Mouse (Mus musculus): ENCODE data around the gene Col20a1. TPM values are rescaled to one million over a fixed set of nuclear protein-coding genes. Genes with fewer than 3 reads are reported as not detected.

Gene Col20a1
- polyA plus RNA-seq, 1 experiment, result 2.8 TPM

DNA sequence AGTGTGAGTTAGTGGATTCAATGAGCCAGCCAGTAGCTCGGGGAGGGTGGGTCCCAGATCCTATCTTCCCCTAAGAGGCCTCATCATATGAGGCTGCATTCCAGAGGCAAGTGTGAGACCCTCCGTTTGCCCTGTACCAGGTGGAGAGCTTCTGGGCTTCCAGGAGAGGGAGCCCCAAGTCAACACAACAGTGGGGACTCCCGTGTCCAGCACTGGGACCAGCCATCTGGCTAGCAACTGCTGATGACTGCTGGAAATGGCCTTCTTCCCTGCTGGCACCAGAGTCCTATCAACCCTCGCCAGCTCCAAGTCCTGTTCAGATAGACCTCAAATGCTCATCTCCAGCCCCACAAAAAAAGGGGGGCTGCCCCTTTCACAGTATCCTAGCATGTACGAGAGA, 46.1 kb downstream of the Col20a1 start:
- no peak overlapping the region for H3K4me3 ChIP-seq (ENCODE audit: insufficient read depth, low read length)
- TF ChIP-seq CTCF (IDR thresholded peaks at IDR 0.05; ENCODE audit: extremely low read depth, insufficient read depth, low read length) (peak; percentile 52), POLR2A (IDR thresholded peaks at IDR 0.05; ENCODE audit: extremely low read depth, insufficient read depth, low read length) (no peak)
- H3K27ac ChIP-seq (ENCODE audit: insufficient read depth, low read length), result no peak overlapping the region
- H3K4me1 ChIP-seq (ENCODE audit: control insufficient read depth, insufficient read depth, low read length), result peaks cover 2% of the 10 kb centered on the region

DNA sequence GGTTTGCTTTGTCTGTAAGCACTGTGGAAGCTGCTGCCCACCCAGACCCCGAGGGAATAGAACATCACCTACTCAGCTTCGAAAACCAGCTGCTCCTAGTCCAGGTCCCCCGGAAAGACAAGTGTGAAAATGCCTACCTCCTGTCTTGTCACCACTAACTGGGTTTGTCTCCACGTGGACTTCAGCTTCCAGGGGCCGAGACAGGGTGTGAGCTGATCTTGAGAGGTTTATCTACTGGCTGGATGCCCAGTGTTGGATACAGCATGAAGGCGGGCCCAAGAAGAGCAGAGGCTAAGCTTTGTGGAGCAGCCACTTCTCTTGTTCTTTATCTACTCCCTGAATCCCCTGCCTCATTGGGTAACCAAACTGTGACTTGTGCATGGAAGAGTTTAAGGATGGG, 47.0 kb downstream of the Col20a1 start:
- peaks cover 2% of the 10 kb centered on the region for H3K4me1 ChIP-seq (ENCODE audit: control insufficient read depth, insufficient read depth, low read length)
- H3K4me3 ChIP-seq (ENCODE audit: insufficient read depth, low read length), result no peak overlapping the region
- TF ChIP-seq CTCF (IDR thresholded peaks at IDR 0.05; ENCODE audit: extremely low read depth, insufficient read depth, low read length) (no peak), POLR2A (IDR thresholded peaks at IDR 0.05; ENCODE audit: extremely low read depth, insufficient read depth, low read length) (no peak)
- no peak overlapping the region for H3K27ac ChIP-seq (ENCODE audit: insufficient read depth, low read length)

DNA sequence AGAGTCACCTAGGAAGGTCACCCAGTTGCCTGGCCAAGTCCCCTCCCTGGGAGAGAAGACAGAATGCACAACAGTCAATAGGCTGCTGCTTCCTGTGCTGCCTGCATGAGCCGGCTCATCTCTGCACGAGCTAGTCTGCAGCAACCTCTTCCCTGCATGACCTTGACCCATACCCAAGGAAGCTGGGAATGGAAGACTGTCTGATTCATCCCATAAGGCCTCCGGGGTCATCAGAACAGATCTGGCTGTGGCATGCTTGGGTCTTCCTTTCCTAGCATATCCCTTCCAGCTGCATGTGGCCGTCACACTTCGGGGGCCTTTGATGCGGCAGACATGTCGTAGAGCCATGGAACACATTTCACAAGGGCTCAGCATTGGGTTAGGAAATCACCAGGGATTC, 48.9 kb downstream of the Col20a1 start:
- TF ChIP-seq POLR2A (IDR thresholded peaks at IDR 0.05; ENCODE audit: extremely low read depth, insufficient read depth, low read length) (no peak), CTCF (IDR thresholded peaks at IDR 0.05; ENCODE audit: extremely low read depth, insufficient read depth, low read length) (no peak)
- no peak overlapping the region for H3K4me3 ChIP-seq (ENCODE audit: insufficient read depth, low read length)
- H3K27ac ChIP-seq (ENCODE audit: insufficient read depth, low read length), result no peak overlapping the region
- peaks cover 2% of the 10 kb centered on the region for H3K4me1 ChIP-seq (ENCODE audit: control insufficient read depth, insufficient read depth, low read length)

DNA sequence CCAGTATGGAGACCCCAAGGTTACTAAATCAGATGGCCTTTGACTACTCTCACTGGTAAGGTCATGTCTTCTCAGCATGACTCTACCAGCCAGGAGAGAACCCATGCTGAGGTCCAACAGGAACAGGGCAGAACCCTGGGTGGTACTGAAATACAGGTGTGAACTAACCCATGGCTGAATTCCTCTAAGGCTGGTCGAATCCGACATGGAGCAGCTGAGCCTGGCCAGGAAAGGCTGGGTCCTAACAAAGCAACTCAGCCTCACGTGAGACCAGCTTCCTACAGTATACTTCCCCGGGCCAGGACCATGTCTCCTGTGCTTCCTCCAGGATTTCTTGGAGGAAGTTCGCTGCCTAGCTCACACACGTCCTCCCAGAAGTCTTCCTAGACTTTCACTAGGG, 50.2 kb downstream of the Col20a1 start:
- no peak overlapping the region for H3K27ac ChIP-seq (ENCODE audit: insufficient read depth, low read length)
- peaks cover 2% of the 10 kb centered on the region for H3K4me1 ChIP-seq (ENCODE audit: control insufficient read depth, insufficient read depth, low read length)
- TF ChIP-seq POLR2A (IDR thresholded peaks at IDR 0.05; ENCODE audit: extremely low read depth, insufficient read depth, low read length) (no peak), CTCF (IDR thresholded peaks at IDR 0.05; ENCODE audit: extremely low read depth, insufficient read depth, low read length) (no peak)
- no peak overlapping the region for H3K4me3 ChIP-seq (ENCODE audit: insufficient read depth, low read length)

DNA sequence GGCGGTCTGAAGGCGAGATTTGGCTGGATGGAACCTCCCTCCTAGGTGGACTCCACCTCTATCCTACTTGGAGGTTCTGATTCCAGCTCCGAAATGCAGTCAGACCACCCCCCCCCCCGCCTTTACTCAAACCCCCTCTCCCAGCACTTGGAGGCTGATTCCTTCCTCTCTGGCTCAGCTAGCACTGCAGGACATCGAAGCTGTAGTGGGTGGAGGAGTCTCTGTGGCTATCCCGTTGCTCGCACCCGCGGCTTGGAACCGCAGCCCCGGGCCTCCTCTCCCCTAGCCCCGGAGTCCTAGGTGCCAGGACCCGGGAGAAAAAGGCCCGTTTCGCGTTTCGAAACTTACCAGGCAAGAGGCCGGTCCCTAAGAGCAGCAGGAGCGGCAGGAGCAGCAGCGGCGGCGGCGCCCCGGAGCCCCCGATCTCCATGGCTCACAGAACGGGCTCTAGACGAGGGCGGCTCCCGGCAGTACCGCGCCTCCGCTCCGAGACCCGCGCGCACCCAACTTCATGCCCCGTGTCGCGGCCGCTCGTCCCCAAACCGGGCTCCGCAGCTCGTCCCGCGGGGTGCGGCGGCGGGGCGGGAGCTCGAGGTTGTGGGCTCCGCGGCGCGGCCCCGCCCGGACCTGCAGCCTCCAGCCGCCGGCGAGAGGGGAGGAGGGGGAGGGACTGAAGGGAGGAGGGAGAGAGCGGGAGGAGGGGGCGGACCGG, 52.5 kb downstream of the Col20a1 start:
- Histone ChIP-seq H3K4me1 (ENCODE audit: control insufficient read depth, insufficient read depth, low read length) (no peaks in the 10 kb centered on the region; the same call in 1 of the 2 replicates), H3K27ac (ENCODE audit: insufficient read depth, low read length) (no peak overlapping the region), H3K4me3 (ENCODE audit: insufficient read depth, low read length) (peak overlapping the region; percentile 64)
- TF ChIP-seq CTCF (IDR thresholded peaks at IDR 0.05; ENCODE audit: extremely low read depth, insufficient read depth, low read length) (no peak), POLR2A (IDR thresholded peaks at IDR 0.05; ENCODE audit: extremely low read depth, insufficient read depth, low read length) (no peak)

DNA sequence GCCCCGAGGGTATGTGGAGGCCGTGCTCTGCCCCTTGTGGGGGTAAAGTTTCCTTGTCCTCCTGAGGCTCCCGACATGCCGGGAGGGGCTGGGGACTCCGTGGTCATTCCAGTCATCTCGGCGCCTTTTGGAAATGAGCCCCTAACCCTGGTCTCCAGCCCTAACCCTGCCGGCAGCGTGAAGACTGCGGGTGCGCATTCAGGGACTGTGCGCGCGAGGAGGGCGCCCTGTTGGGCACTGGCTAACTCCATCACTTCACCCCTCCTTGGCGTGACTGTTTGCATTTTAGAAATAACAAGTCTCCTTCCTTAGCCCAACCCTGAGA, 53.0 kb downstream of the Col20a1 start:
- Histone ChIP-seq H3K4me3 (ENCODE audit: insufficient read depth, low read length) (peak overlapping the region; percentile 64), H3K4me1 (ENCODE audit: control insufficient read depth, insufficient read depth, low read length) (no peaks in the 10 kb centered on the region), H3K27ac (ENCODE audit: insufficient read depth, low read length) (peak overlapping the region; percentile 2; the same call in 1 of the 2 replicates)
- TF ChIP-seq POLR2A (IDR thresholded peaks at IDR 0.05; ENCODE audit: extremely low read depth, insufficient read depth, low read length), result no peak
- TF ChIP-seq CTCF (IDR thresholded peaks at IDR 0.05; ENCODE audit: extremely low read depth, insufficient read depth, low read length), result no peak

DNA sequence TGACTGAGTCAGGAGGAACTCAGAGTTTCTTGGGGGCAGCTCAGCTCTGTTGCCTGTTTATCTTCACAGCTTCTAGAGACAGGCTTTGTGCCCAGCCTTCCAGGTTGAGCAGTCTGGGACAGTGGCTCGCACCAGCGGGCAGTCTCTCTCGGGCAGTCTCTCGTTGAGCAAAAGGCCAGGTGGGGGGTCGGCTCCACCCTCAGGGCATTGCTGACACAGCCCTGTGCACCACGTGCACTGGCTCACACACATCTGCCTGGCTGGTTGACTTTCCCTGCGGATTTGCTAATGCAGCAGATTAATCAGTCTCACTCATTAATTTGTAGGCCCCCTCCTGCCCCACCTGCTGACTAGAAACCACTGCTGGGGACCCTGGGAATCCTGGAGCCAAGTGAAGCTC, 55.6 kb downstream of the Col20a1 start:
- Histone ChIP-seq H3K27ac (ENCODE audit: insufficient read depth, low read length) (no peak overlapping the region), H3K4me1 (ENCODE audit: control insufficient read depth, insufficient read depth, low read length) (no peaks in the 10 kb centered on the region), H3K4me3 (ENCODE audit: insufficient read depth, low read length) (no peak overlapping the region)
- TF ChIP-seq POLR2A (IDR thresholded peaks at IDR 0.05; ENCODE audit: extremely low read depth, insufficient read depth, low read length), result no peak
- TF ChIP-seq CTCF (IDR thresholded peaks at IDR 0.05; ENCODE audit: extremely low read depth, insufficient read depth, low read length), result no peak

DNA sequence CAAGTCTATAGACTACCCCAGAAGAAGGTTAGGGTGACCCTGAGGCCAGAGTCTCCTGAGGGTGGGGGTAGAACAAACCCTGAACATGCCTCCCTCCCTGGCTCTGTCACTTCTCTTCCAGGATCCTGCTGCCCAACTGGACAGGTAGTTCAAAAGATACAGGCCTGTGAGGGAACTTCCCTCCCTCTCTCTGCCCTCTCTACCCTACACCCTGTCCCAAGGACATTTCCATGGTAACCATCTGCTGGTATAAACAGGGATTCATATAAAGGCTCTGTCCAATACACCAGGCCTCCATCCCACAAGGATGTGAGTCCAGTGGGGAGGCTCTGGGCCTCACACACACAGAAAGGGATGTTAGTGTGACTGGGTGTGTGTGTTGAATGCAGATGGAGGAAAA, 56.0 kb downstream of the Col20a1 start:
- H3K27ac ChIP-seq (ENCODE audit: insufficient read depth, low read length), result no peak overlapping the region
- no peaks in the 10 kb centered on the region for H3K4me1 ChIP-seq (ENCODE audit: control insufficient read depth, insufficient read depth, low read length)
- TF ChIP-seq CTCF (IDR thresholded peaks at IDR 0.05; ENCODE audit: extremely low read depth, insufficient read depth, low read length), result no peak
- TF ChIP-seq POLR2A (IDR thresholded peaks at IDR 0.05; ENCODE audit: extremely low read depth, insufficient read depth, low read length), result no peak
- no peak overlapping the region for H3K4me3 ChIP-seq (ENCODE audit: insufficient read depth, low read length)

DNA sequence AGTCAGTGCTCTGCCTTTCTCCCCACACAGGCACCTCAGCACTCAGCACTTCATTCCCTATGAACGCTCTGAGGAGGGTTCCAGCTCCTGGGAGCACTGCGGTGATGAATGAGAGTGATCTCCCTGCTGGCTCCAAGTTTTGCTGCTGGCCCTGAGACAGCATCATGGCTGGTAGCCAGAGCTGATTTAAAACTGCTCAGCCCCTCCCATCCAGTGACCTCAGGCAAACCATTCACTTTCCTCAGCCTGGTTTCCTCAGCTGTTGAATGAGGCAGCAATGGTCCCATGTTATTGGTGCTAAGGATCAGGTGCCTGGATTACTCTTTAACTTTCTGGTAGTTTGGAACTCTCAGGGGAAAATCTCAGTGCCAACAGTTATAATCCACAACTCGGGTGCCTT, 57.1 kb downstream of the Col20a1 start, which contains the start of gene Chrna4:
Chrna4 (minus strand) TSS at position 110 of the 400 bp plus-strand sequence.
- TF ChIP-seq CTCF (IDR thresholded peaks at IDR 0.05; ENCODE audit: extremely low read depth, insufficient read depth, low read length) (no peak), POLR2A (IDR thresholded peaks at IDR 0.05; ENCODE audit: extremely low read depth, insufficient read depth, low read length) (no peak)
- Histone ChIP-seq H3K4me1 (ENCODE audit: control insufficient read depth, insufficient read depth, low read length) (no peaks in the 10 kb centered on the region), H3K27ac (ENCODE audit: insufficient read depth, low read length) (no peak within 1 kb of the TSS), H3K4me3 (ENCODE audit: insufficient read depth, low read length) (no peak within 1 kb of the TSS)

DNA sequence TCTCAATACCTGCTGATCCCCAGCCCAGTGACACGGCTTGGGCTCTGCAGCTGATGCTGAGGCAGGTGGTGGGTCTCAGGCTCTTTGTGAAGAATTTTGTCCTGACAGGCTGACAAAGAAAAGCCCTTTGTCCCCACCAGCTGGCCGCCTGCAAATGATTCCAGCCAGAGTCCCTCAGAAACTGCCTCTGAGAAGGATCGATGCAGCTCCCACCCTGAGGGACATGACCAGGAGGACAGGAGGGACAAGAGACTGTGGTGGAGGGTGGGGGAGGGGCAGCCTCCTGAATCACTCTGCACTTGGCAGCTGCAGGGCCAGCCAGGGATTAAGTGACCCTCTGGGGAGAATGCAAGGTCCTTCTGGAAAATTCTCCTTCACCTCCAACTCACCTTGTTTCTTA, 57.7 kb downstream of the Col20a1 start:
- no peak overlapping the region for H3K27ac ChIP-seq (ENCODE audit: insufficient read depth, low read length)
- H3K4me1 ChIP-seq (ENCODE audit: control insufficient read depth, insufficient read depth, low read length), result no peaks in the 10 kb centered on the region
- H3K4me3 ChIP-seq (ENCODE audit: insufficient read depth, low read length), result no peak overlapping the region
- TF ChIP-seq POLR2A (IDR thresholded peaks at IDR 0.05; ENCODE audit: extremely low read depth, insufficient read depth, low read length) (no peak), CTCF (IDR thresholded peaks at IDR 0.05; ENCODE audit: extremely low read depth, insufficient read depth, low read length) (no peak)
